Mouse (Mus musculus) adrenal gland, adult (tissue): Measurements from ENCODE around the gene Fbl.
A peak's percentile ranks its signal among the peaks of the same experiment; 100 is the strongest.
"Not testable (repeated sequence)": the region's sequence is repeated elsewhere in the genome, so short reads cannot be mapped to it uniquely, and the experiment has no call there.

Experiments
- DNase-seq, 2 experiments: peaks; one replicate each; pipeline ENCODE4 v3.0.0; 2022 to 2023; ENCODE audit warnings: low spot score in 1 of 2; ENCODE audit not compliant: inconsistent age in 2 of 2

The Fbl gene

DNA sequence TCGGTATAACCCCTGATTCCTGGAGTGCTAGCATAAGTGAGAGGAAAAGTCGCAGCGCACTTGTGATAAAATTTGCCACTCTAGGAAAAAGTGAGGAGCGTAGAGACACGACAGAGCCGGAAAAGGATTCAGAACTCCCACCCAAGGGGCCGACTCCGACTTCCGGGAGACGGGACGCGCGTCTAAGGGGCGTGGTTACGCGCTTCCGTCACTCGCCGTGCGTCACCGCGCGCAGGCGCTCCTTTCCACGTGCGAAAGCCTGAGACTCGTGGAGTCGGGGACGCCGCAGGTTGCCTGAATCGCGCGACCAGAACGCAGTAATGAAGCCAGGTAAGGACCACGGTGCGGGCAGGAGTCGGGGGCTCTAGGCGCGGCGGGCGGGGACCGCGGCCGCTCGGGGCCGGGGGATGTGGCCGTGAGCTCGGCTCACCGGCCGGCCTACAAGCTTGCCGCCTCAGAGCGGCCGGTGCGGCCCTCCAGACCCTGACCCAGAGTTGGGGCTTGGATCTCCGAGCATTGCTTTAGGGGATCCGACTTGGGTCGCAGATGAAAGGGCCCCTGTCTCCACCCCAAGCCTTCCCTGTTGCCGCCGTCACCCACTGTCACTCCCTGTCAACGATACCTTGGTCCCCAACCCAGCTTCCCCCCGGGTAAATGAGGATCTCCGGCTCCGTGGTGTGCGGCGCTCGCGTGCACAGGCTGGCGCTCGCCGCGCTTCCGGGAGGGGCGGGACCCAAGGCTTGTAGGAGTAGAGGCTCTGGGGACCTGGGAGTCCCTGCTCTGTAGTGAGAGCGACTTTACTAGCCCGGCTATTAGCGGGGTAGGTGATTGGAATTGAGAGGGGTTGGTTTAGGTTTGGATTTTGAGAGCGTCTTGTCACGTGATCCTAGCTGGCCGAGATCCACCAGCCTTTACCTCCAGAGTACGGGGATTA lies at the start of gene Fbl:
Fbl (plus strand) TSS at position 222 of the 934 bp plus-strand sequence.
- DNase-seq = peak; percentile 94 to 96

DNA sequence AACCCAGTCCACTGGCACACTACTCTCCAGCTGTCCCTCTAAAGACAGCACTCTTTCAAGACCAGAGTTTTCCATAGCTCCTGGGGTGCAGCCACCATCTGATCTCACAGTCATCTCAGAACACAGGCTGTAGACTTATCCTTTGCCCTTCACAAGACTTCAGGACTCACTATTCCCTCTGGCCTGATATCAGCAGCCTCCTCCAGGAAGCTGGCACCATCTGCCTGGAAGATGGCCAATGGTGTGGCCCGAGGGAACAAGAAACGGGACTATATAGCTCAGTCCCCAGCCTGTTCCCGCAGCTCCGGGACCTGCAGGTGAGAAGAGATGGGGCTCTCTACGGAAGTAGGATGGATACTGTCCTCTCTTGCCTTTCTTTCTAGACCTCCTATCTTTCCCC lies 40.3 kb upstream of the Fbl start, which contains the start of gene 9530053A07Rik:
9530053A07Rik (plus strand) TSS at position 301 of the 400 bp plus-strand sequence.
- DNase-seq = no peak

DNA sequence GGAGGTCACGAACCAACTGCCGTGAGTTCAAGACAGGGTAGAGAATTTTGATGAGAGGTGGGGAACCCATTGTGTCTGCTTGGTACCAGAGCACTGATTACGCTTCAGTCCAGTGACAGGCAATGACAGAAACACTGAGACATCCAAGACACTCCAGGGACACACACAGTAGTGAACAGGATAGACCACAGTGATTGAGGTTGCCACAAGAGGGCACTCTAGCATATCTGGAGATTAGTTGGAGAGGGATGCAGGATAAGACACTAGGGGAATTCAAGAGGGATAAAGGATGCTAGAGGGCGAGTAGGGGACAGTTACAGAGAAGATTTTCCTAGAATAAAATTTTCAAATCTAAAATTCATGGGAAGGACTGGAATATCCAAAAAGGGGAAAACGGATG lies 31.9 kb upstream of the Fbl start:
- peak; percentile 32 to 70 for DNase-seq

GRCm38 (mm10) chr7:28148263-28148662 lies 21.2 kb upstream of the Fbl start:
- DNase-seq = peak; percentile 55 to 85

- no peak for DNase-seq
Observed at GRCm38 (mm10) chr7:28149841-28150240, 19.7 kb upstream of the Fbl start.

DNA sequence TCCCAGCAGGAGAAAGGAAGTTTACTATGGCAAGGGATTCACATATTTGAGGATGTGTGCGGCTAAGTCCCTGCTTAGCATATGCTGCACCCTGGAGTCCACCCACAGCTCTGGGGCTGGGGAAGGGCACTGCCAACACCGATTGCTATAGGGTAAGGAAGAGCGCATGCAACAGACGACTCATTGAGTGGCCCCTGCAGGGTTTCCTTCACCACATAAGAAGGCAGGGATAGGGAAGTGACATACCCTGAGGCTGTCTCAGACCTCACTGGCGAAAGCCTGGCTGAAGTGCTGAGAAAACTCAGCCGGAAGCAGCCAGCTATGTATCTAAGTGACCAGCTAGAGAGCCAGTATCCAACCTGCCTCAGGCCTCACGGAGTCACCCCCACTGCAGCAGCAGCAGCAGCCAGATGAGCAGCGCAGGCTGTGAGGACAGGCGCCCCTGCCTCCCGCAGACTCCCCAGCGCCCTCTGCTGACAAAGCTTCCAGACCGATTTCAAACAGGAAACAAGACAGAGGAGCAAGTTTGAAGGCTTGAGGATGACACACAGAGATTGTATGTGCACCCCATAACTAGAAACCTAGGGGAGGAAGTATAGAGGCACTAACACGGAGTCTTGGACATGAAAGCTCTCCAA lies 17.8 kb upstream of the Fbl start:
- peak; percentile 38 to 71 for DNase-seq

DNA sequence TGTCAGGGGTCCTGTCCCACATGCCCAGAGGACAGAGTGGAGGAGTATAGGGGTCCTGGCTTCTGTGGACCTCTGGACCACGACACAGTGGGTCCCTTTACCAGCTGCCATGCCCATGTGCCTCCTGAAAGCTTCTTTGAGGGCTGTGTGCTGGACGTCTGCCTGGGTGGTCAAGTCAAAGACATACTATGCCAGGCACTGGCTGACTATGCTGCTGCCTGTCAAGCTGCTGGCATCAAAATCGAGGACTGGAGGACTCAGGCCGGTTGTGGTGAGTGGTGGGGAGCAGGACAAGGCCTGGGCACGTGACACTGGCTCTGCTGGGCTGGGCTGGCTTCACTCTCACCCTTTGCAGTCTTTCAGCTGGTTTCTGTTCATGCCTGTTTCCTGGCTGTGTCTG lies 15.9 kb upstream of the Fbl start:
- DNase-seq = not testable (repeated sequence)

DNA sequence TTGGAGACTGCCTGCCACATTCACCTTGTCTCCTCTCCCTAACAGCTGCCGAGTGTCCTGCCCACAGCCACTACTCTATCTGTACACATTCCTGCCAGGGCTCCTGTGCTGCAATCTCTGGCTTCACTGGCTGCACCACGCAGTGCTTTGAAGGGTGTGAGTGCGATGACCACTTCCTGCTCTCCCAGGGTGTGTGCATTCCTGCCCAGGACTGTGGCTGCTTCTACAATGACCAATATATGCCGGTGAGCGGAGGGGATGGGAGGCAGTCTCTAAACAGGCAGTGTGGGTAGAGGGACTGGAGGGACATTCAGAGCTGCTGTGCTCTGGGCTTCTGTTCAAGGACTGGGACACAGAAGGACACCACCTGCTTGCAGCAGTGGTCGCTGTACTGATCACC lies 10.2 kb upstream of the Fbl start:
- no peak for DNase-seq

GRCm38 (mm10) chr7:28159893-28160292 lies 9.6 kb upstream of the Fbl start:
- DNase-seq = no peak

- DNase-seq = no peak
Observed at GRCm38 (mm10) chr7:28161163-28161749, 8.3 kb upstream of the Fbl start.

DNA sequence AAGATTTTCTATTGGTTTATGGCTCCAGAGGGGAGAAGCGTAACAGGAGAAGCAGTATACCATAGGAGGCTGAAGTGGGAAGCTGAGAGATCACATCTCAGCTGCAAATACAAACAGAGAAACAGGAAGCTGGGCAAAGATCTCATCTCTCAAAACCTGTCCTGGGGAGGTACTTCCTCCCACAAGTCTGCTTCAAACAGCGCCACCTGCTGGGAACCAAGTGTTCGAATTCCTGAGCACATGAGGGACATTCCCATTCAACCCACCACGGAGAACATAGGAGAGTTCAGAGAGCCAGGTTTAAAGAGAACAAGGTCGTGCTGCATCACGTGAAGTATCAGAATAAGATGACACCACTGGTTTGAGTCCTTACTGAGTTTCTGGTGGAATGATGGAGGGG lies 4.1 kb upstream of the Fbl start:
- no peak for DNase-seq

GRCm38 (mm10) chr7:28168320-28169115 lies 992 bp upstream of the Fbl start:
- peak; percentile 78 to 92 for DNase-seq

DNA sequence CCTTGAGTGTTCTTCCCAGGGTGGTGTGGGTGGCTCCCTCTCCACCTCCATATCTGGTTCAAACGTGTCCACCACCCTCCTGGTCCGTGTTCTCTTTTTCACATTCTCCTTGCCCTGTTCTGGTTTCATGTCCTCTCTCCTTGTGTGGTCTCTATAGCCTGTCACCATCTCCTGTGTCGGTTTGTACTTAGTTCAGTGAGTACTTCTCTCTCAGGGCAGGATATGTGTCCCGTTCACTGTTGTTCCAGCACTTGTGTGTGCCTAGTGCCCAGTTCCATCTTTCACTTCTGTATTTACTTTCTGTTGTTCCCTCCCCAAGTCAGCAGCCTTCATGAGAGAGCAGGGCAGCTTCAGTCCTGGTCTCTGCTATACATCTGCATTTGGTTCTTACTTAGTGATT lies 5.8 kb downstream of the Fbl start:
- DNase-seq = no peak

DNA sequence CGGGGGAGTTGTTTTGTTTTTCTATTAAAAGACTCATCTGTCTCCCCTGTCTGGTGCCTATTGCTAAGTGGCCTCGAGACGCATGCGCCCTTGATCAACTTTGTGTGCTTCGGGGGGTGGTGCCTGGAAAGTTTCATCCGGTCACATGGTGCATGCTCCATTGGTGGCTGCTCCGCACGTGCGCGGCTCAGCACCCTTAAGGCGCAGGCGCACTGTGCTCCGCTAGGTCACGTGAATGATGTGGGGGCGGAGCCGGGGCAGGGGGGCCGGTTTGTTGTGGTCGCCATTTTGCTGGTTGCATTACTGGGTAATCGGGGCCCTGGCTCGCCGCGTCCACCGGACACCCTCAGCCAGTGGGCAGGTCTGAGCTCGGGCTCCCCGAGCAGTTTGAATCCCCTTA lies 9.7 kb downstream of the Fbl start, which contains the start of gene Dyrk1b:
Dyrk1b (plus strand) TSS at position 242 of the 400 bp plus-strand sequence.
- DNase-seq = peak; percentile 99 to 100

- peak; percentile 96 to 98 for DNase-seq
Observed at GRCm38 (mm10) chr7:28179741-28180377, 10.3 kb downstream of the Fbl start.

GRCm38 (mm10) chr7:28180890-28181289 lies 11.4 kb downstream of the Fbl start:
- peak in 1 of 2 experiments; percentile 60 for DNase-seq

GRCm38 (mm10) chr7:28181376-28181775 lies 11.9 kb downstream of the Fbl start:
- peak; percentile 43 to 54 for DNase-seq

GRCm38 (mm10) chr7:28182320-28182719 lies 12.8 kb downstream of the Fbl start:
- DNase-seq = peak in 1 of 2 experiments; percentile 34

GRCm38 (mm10) chr7:28185884-28186283 lies 16.4 kb downstream of the Fbl start:
- DNase-seq = peak in 1 of 2 experiments; percentile 21

DNA sequence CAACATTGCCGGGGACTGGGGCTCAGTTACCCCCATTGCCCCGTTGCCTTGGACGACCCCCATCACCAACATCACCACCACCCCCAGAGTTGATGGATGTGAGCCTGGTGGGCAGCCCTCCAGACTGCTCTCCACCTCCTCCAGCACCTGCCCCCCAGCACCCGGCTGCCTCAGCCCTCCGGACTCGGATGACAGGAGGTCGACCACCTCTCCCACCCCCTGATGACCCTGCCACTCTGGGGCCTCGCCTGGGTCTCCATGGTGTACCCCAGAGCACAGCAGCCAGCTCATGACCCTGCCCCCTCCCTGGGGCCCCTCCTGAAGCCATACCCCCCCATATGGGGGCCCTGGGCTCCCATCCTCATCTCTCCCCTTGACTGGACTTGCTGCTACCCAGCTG lies 17.1 kb downstream of the Fbl start:
- DNase-seq = peak in 1 of 2 experiments; percentile 28
